Mouse (Mus musculus): ENCODE measurements around the gene Zfp385a.

Gene Zfp385a

DNA sequence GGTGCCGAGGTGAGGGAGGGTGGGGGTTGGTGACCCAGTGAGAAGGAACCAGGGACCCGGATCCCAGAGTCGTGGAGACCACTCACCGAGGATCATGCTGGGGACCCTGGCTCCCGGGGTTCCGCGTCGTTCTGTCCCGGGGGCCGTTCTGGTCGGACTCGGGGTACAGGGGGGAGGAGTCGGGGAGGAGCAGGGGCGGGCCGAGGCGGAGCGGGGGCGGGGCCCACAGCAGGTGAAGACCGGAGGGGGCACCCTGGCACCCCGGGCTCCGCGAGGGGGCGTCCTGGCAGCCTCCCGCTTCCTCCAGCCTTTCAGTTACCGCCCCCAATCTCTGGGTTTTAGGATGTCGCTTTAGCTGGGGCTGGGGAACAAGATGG lies at the start of gene Zfp385a:
Zfp385a (minus strand) TSS at position 133 of the 377 bp plus-strand sequence.
- peak; percentile 30 to 56 for DNase-seq (ENCODE audit: low spot score in 2 of 2)

DNA sequence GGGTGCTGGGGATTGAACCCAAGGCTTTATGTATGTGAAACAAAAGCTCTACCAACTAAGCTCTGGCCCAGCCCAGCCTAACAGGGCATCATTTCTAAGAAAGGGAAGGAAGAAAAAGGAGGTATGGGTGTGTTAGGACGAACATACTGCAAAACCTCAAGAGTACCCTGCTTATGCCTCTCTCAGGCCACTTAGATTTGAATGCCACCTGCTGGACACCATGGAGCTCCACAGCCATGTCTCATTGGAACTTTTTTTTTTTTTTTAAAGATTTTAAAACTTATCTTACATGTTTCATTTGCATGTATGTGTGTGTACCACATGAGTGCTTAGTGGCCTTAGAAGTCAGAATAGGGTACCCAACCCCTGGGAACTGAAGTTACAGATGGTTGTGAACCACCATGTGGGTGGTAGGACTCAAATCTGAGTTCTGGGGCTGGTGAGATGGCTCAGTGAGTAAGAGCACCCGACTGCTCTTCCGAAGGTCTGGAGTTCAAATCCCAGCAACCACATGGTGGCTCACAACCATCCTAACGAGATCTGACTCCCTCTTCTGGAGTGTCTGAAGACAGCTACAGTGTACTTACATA lies 48.8 kb upstream of the Zfp385a start:
- no peak for DNase-seq (ENCODE audit: low spot score in 2 of 2)

DNA sequence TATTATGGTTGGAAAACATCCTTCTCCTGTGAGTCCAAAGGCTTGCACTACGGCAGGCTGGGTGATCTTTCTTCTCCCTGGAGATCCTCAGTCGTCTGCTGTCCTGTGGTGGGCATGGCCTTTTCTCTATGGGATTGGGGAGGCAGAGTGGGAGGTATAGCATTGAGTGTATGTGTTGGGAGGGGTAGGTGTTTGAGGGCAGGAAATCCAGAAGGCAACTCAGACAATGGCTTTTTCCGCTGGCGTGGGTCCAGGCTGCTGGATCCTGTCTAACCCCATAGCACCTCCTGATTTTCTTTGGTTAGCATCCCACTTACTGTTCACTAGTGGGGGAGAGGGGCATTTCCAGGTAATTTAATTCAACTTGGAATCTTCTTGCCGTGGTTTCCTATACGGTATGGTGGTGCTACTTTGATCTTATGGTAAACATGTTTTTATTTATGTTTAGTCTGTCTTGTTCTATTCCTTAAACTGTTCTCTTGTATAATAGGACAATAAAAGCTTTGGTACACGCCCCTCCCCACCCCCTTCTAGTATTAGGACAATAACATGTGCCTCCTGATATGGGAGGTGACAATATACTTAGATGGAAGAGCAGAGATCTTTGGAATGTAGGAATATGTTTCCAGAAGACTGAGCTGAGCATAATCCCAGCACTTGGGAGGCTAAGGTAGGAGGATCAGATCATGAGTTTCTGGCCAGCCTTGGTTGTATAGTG lies 44.0 kb upstream of the Zfp385a start:
- no peak for DNase-seq (ENCODE audit: low spot score in 2 of 2)

DNA sequence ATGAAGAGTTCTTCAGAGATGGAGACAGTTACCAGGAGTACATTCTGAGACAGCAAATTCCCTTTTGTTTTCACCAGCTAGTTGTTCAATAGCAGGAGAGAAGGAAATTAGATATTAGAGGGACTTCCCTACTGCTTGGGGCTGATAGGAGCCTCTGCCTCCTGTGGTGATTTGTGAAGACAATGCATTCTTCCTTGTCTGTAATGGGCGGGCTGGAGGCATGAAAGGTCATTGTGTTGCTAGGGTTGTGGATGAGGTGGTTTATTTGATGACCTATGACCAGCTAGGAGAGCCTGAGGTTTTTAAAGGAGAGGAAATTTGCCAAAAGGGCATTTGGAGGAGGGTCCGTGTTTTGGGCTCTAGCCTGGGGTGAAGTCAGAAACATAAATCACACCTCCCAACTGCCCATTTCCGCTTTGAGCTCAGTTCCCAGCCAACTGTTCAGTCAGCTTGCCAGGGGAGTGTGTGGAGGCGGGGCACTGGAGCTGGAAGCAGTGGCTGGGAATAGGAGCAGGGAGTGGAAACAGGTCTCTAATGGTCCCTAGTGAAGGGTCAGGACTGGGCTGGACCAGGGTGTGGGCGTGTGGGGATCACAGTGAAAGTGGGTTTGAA lies 43.0 kb upstream of the Zfp385a start:
- no peak for DNase-seq (ENCODE audit: low spot score in 2 of 2)

DNA sequence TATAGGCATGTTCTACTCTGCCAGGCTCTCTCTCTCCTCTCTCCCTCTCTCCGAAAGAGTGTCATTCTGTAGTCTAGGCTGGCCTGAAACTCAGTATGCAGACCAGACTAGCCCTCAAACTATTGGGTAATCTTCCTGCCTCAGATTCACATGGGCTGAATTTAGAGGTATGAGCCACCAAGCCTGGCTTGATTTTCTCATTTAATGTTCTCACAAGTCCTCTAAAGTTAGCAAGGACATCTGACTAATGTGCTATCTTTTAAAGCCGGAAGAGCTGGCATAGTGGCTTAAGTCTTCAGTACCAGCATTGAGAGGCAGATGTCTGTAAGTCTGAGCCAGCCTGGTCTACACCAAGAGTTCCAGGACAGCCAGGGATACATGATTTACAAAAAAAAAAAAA lies 42.2 kb upstream of the Zfp385a start:
- DNase-seq (ENCODE audit: low spot score in 2 of 2), result no peak

DNA sequence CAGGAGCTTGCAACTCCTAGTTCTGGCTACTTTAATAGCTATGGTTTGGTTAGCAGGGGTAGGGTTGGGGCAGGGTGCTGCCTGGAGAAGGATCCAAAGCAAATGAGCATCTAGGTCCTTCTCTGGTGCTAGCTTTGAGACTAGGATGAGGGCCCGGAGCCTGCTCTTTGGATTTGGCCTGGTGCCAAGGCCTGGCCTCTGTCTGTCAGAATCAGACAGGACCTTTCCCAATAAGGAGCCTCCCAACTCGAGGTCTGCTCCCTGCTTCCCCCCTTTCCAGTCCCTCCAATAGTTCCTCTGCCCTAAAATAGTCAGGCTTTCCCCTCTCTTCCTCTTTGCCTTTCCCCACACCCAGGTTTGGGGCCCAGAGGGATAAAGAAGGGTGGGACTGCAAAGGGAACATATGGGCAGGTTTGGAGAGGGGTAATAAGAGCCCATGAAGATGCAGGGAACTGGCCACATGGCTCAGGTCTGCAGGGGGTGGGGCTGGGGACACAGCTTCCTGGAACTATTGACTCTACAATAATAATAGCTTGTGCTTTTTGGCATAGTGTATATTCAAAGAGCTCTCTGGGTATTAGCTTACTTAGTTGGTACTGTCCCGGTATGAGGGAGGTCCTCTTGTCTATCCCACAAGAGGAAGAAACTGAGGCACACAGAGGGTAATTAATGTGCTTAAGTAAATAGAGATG lies 38.9 kb upstream of the Zfp385a start:
- DNase-seq (ENCODE audit: low spot score in 2 of 2), result no peak

DNA sequence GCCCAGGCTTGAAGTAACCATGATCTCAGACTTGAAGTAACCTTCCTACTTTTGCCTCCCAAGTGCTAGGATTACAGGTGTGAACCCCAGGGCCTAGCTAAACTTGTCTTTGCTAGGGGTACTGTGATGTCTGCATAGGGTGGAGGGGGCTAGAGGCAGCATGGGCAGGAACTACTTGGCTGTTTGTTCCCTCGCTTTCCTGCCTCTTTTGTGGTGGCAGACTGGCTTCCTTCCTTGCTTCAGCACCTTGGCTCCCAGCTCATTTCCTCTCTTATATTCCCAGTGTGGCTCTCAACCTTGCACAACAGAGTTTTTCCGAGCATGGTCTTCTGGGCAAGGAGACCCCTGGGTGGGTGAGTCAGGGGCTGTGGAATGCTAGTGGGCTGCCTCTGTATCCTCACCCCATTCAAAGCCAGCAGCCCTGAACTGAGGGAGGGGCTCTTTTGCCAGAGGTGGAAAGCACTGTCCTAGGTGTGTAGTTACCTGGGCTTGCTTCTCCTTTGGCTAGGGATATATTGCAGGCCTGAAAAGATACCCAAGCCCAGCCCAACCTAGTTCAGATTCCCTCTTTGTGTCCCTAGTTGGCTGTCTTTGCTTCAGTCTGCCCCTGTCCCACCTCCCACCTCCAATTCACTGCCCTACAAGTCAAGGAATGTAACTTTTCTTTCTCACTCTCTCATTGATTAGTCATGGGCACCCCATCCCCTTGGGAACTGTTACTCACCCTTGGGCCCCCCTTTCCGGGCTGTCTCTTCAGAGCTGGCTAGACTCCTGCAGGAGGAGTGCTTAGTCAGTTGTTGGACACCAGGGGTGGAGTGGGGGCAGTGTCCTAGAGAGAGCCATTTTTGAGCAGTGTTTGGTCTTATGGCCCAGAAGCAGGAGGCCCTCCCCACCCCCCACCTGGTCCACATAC lies 38.1 kb upstream of the Zfp385a start:
- no peak for DNase-seq (ENCODE audit: low spot score in 2 of 2)

DNA sequence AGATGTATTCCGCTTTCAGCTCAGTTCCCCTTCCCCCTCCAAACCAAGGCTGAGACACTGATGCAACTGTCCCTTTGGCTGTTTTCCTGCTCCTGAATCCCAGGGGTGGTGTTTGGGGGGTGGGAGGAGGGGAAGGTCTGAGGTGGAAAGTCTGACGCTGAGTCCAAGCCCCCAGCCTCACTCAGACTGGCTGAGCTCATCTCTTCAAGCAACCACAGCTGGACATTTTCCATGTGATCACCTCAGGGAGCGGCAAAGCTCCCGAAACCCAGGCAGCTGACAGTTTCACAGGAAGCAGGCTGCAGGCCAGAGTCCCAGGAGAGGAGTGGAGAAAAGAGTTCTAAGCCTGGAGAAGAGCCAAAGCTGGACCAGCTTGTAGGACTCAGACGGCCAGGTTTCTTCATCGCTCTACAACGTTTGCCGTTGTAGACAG lies 37.0 kb upstream of the Zfp385a start:
- no peak for DNase-seq (ENCODE audit: low spot score in 2 of 2)

DNA sequence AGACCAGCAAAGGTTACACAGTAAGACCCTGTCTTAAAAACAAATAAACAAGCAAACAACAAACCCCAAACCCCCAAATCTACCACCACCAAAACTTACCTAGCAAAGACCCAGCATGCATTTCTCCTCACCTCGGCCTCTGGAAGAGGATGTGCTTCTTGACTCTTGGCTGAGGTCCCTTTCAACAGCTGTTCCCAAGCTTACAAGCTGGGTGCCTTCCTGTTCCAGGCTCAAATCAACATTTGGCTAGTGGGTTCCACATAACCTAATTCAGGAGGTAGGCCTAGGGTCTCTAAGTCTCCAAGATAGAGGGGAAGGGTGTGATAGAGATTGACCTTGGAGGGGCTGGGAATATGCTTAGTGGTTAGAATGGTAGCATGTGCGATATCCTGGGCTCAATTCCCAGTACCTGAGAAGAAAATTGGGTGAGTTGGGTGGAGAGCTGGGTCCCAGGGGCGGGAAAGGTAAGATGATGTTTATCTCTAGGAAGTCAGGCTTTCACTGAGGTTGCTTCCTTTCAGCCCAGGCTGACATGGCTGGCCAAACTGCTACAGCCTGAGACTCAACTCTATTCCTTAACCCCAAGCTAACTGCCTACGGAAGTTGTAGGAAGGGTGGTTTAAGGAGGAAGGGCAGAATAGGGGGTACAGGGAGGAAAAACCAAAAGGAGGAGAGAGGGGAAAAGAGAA lies 35.4 kb upstream of the Zfp385a start:
- DNase-seq (ENCODE audit: low spot score in 2 of 2), result no peak

DNA sequence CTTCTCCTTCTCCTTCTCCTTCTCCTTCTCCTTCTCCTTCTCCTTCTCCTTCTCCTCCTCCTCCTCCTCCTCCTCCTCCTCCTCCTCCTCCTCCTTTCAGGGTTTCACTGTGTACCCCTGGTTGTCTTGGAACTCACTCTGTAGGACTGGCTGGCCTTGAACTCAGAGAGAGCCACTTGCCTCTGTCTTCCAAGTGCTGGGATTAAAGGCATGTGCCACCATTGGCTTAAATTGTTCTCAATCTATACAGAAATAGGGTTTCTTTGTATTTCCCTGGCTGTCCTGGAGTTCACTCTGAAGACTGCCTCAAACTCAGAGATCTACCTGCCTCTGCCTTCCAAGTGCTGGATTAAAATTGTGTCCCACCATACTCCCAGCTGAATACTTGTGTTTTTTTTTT lies 32.6 kb upstream of the Zfp385a start:
- no peak for DNase-seq (ENCODE audit: low spot score in 2 of 2)

DNA sequence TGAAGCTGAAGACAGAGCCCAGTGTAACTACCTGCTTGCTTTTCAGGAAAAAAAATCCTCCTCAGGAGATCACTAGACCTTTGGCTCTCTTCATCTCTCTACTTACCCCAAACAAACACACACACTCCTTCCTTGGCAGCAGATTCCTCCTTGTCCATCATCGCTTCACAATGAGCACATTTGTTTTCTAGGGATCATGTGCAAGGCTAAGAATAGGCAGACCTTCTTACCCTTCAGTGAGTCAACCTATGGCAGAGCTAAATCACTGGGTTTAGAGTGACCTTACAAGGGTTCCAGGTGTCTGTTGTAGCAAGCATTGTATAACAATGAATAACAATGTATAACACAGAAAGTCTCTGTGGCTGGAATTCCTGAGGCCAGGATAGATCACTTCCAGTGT lies 31.8 kb upstream of the Zfp385a start:
- DNase-seq (ENCODE audit: low spot score in 2 of 2), result no peak

DNA sequence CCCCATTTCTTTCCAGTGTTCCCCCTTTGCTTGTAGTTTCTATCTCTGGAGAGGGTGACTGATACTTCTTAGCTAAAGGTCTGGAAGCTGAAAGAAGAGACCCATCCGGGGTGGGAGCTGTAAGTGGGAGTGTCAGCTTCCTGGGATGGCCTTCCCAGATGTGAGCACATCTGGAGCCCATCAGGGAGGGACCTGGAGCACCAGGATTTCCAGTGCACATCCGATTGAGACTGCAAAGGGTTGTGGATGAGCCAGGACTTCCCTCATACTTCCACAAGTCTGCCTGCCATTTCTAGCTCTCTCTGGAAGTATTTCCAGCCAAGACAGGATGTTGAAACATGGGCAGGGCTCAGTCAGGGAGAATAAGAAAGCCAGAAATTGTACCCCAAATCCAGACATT lies 31.3 kb upstream of the Zfp385a start:
- DNase-seq (ENCODE audit: low spot score in 2 of 2), result no peak

DNA sequence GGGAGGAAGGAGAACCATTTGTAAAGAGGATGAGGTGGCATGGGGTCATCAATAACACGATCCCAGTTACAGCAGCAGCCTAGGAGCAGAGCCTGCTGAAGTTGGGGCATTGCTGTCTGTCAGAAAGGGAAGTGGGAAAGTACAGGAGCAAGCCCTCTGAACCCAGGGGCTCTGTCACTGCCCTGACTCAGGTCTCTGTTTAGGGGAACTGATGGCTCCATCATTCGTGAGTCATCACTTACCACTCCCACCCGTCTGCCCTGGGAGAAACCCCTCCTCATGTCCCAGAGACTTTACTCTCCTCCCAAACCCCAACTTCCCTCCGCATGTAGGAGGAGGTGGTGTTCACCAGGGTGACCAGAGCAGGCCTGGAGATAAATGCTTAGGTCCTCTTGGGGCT lies 30.6 kb upstream of the Zfp385a start:
- no peak for DNase-seq (ENCODE audit: low spot score in 2 of 2)

DNA sequence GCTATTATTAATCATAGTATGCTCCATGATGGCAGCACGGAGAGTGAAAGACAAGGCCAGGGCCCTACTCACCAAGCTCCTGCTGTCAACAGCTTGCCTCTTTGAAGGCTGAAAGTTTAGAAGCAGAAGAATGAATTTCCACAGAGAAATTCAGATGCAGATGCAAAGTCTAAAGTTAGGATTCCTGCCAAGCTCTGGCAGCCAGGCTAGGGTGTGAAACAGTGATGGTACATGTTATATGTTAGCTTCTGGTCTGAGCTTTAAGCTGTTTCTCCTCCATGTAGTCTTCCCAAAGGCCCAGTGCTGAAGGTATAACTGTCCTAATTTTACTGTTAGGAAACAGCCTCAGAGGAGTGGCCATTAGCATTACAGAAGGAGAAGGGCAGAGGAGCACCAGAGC lies 29.2 kb upstream of the Zfp385a start:
- DNase-seq (ENCODE audit: low spot score in 2 of 2), result no peak

DNA sequence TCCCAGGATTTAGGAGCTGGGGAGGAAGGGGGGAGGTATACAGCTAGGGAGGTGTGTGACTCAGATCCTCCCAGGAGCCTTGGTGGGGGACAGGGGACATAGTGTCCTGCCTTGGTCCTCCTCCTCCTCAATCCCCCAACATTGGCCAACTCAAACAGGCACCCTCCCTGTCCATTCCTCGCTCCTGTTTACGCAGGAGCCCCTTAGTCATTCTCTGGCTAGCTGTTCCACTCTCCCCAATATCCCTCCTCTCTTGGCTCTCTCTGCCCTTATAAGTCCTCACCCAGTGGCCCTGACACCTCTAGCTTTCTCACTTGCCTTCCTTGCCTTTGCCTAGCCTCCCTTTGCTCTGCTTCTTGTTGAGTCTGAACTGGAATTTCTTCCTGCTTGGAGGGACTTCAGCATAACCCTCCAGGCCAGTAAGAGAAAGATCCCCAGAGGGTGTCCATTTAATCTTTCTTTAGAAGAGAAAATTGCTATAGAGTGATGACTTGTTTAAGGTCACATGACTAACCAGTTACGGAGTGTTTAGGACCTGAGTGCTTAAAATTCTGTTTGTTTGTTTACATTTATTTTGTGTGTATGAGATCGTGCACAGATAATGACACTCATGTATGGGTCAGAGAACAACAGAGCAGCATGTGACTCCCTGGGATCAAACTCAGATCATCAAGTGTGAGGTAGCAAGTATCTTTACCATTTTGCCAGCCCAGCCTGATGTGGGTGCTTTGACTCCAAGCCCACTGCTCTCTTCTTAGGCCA lies 28.5 kb upstream of the Zfp385a start:
- DNase-seq (ENCODE audit: low spot score in 2 of 2), result no peak

DNA sequence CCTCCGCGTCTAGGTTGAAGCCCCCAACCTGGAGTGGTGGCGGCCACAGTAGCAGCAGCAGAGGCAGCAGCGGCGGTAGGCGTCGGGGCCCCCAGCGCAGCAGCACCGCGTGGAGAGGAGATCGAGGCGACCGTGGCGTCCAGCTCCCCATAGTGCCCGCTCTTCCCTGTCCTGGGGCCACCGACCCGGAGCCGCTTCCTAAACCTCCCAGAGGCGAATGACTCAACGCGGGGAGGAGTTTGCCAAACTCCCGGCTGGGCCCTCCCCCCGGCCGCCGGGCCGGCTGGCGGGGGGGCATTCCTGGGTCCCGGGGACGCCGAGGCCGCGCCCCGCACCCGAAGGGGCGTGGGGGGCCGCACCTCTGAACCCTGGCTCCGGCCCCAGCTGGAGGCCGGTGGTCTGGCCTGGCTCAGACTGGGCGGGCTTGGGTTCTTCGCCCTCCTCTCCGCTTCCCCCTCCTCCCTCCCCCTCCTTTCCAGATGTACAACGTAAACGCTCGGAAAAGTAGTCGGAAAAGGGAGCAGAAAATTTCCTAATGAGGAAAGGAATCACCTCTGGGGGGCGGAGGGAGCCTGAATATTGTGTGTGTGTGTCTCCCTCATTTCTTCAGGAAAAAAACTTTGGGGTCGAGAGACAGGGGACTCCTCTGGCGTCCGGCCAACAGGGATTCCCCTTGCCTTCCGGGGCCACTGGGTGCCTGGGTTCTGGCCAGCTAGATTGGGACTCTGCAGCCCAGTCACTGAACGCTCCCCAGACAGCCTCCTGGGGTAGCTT lies 26.7 kb upstream of the Zfp385a start, which contains the start of gene Itga5:
Itga5 (minus strand) TSS at position 388 of the 774 bp plus-strand sequence.
- peak in 1 of 2 experiments; percentile 16 for DNase-seq (ENCODE audit: low spot score in 2 of 2)

DNA sequence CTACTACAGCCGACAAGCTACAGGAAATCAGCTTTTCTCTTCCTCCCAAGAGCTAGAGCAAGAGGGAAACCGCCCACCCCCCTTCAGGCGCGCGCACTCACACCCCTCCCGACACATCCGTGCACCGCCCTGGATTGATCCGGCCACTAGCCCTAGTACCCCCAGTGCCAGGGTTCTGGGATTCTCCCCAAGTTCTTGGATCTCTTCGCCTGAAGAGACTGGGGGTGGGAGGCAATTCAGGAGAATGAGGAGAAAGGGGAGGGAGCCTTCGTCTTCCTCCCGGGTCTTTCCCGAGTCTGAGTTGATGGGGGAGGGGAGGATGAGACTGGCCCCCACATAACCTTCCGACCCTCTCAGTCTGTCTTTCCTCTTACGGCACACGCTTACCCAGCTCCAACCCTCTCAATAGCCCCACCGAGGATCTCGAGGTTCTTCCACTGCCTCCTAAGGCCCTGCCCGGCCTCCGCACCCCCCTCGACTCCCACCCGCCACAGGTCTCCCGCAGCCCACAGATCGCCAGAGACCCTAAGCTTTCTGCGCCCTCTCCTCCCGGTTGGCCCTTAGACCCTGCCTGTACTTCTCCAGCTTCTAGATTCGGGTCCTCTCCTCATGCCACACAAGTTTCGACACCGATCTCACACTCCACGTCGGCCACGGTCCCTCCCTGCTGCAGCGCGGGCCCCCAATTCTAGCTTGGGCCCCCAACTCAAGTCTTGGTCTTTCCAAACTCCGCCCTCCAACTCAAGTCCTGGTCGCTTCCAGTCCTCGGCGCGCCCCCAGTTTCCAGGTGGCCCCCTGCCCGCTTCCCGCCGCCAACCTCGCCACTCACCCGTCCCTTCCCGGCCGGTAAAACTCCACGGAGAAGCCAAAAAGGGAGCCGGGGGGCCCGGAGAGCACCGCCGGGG lies 25.8 kb upstream of the Zfp385a start:
- no peak for DNase-seq (ENCODE audit: low spot score in 2 of 2)

DNA sequence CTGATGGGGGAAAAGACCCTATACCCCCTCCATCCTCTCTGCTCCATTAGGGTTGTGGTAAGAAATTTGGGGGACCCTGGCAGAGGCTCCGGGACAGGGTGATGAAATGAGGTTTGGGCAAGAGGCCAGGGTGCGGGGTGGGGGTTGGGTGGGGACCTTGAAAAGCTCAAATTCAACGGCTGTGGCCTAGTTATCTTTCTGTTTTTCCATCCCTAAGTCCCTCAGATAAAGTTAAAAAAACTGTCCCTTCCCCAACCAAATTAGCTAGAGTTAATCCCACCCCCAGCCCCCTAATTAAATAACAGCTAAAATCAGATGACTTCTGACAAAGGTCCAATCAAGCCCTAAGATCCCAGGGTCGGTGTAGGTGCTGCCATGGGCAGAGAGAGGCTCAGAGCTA lies 24.9 kb upstream of the Zfp385a start:
- DNase-seq (ENCODE audit: low spot score in 2 of 2), result no peak
